In the genomic region with DNA sequence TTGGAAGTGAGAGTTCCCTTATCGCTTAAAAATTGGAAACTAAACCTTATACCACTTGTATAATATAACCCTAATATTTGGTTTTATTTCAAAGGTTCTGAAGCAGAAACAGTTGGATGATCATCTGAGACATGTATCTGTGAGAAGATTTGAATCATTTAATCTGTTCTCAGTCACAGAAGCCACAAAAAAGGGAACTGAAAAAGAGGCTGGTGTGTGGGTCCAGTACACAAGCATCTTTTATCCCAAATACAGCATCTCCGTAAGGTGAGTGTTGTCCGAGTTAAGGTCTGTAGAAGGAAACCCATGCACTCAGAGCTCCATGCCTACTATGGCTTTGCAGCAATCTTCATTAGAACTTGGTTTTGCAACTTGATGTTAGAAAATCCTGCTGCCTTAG, we compare ENCODE assay signal across 17 mouse cellular contexts.
"Had no signal": no experiment of that assay in that cellular context is flagged by ENCODE, and none has a peak within 500 bp of the region (broad histone marks: within the 10 kb centered on the region; RNA-seq: fewer than 3 reads in every experiment).

No protein-coding gene starts in this region.

- H3K9me3 ChIP-seq: lung, embryonic 15.5 days; stomach, embryonic 15.5 days had no signal

- H3K27ac ChIP-seq: liver, embryonic 14.5 days; lung, embryonic 15.5 days; macrophage; midbrain, embryonic 13.5 days; midbrain, embryonic 15.5 days; neural tube, embryonic 12.5 days; stomach, embryonic 15.5 days; stomach, postnatal 0 days had no signal

- DNase-seq: lung, adult 2 months; lung, postnatal 14 days; lung, postnatal 36 days; right cerebral cortex, postnatal 25 days; right cerebral cortex, postnatal 4 days; thymus, adult 2 months; thymus, postnatal 25 days; thymus, postnatal 4 days had no signal

- H3K4me1 ChIP-seq: stomach, embryonic 15.5 days had no signal

- H3K27me3 ChIP-seq: lung, embryonic 15.5 days; megakaryocyte, embryonic 14.5 days; midbrain, embryonic 13.5 days; midbrain, embryonic 15.5 days; neural tube, embryonic 12.5 days; stomach, embryonic 15.5 days had no signal

- H3K4me3 ChIP-seq: lung, embryonic 15.5 days; midbrain, embryonic 13.5 days; midbrain, embryonic 15.5 days; neural tube, embryonic 12.5 days; stomach, embryonic 15.5 days had no signal
